Mouse (Mus musculus) midbrain, embryonic 14.5 days (tissue): ENCODE measurements at regions not wholly inside any gene's neighbourhood (a gene's known extent, or its start where the extent isn't known, plus 50 kb on each side); places are given as distances from the start of the nearest gene placed in this dataset.

Experiments
- ATAC-seq: fragments of 200-750 bp; cut with Nextera tagmentation; 2 replicates; pipeline ENCODE4 v1.8.0; 2017; ENCODE audit warnings: moderate number of reproducible peaks, moderate library complexity; ENCODE audit not compliant: low FRiP score, low TSS enrichment
- DNase-seq: peaks from one replicate; pipeline ENCODE4 v3.0.0-alpha.2; 2015
- H3K27ac ChIP-seq: fragments of 300-500 bp; sonication (generic); replicated peaks from 2 replicates; pipeline ENCODE4 v1.5.1; 2014; ENCODE audit warnings: mild to moderate bottlenecking, low read depth, low read length, moderate library complexity
- H3K27me3 ChIP-seq: fragments of 300-500 bp; sonication (generic); 2 replicates; pipeline ENCODE4 v1.6.1; 2014; ENCODE audit warnings: low read length, control low read depth, mixed read lengths; ENCODE audit not compliant: control insufficient read depth, insufficient read depth
- H3K36me3 ChIP-seq: fragments of 300-500 bp; sonication (generic); 2 replicates; pipeline ENCODE4 v1.6.1; 2014; ENCODE audit warnings: low read length, control low read depth; ENCODE audit not compliant: control insufficient read depth, insufficient read depth
- H3K4me1 ChIP-seq: fragments of 300-500 bp; sonication (generic); 2 replicates; pipeline ENCODE4 v1.6.1; 2014; ENCODE audit warnings: mild to moderate bottlenecking, antibody characterized with exemption, low read length, control low read depth; ENCODE audit not compliant: control insufficient read depth, insufficient read depth
- H3K4me2 ChIP-seq: fragments of 300-500 bp; sonication (generic); 2 replicates; pipeline ENCODE4 v1.6.1; 2014; ENCODE audit warnings: mild to moderate bottlenecking, low read length, moderate library complexity
- H3K4me3 ChIP-seq: fragments of 300-500 bp; sonication (generic); replicated peaks from 2 replicates; pipeline ENCODE4 v1.5.1; 2014; ENCODE audit warnings: low read depth, low read length
- H3K9ac ChIP-seq: fragments of 300-500 bp; sonication (generic); replicated peaks from 2 replicates; pipeline ENCODE4 v1.6.1; 2014; ENCODE audit warnings: mild to moderate bottlenecking, low read length, moderate library complexity
- H3K9me3 ChIP-seq: fragments of 300-500 bp; sonication (generic); 2 replicates; pipeline ENCODE4 v1.6.1; 2016; ENCODE audit warnings: low read length, control low read depth, mixed read lengths; ENCODE audit not compliant: control insufficient read depth
- WGBS: fragments of 180-500 bp; shearing (Covaris S2); extraction: QIAGEN DNeasy Blood & Tissue Kit; methylation state at CpG from one replicate; pipeline ENCODE4 v1.1.7; 2014; 5-methylcytosine and 5-hydroxymethylcytosine counted together

DNA sequence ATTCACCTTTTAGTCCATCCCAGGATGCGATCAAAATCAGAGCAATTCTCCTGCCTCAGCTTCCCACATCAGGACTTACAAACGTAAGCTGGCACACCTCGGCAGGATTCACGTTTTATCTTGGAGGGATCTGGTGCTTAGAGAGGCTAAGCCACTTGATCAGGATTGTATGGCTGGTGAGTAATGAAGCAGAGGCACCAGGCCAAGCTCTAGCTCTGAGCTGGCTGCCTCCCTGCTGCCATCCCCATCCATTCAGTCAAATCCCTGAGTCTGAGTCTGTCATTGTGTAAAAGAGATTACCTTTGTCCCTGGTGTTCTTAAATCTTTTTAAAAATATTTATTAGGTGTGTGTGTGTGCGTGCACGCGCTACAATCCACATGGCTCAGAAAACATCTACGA lies 252.6 kb upstream of the B3gat1 start:
- ATAC-seq (no peak), DNase-seq (no peak)
- Histone ChIP-seq H3K9me3 (no peaks in the 10 kb centered on the region), H3K9ac (no peak overlapping the region), H3K27ac (no peak overlapping the region), H3K4me2 (no peak overlapping the region), H3K27me3 (no peaks in the 10 kb centered on the region), H3K36me3 (no peaks in the 10 kb centered on the region), H3K4me3 (no peak overlapping the region), H3K4me1 (no peaks in the 10 kb centered on the region)
- WGBS = 79% methylated on average over 8 of the region's 8 CpGs

DNA sequence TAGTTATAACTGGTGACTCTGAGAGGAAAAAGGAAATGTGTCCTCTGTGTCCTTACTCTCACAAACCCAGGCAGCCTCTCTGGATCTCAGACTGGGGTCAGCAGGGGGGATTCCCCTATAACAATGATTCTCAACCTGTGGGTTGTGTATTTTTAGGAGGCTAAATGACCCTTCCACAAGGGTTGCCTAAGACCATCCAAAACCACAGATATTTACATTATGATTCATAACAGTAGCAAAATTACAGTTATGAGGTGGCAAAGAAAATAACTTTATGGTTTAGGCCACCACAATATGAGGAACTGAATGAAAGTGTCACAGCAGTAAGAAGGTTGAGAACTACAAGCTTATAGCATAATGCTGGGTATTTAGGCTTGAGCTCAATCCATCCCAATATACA lies 251.6 kb upstream of the B3gat1 start:
- Histone ChIP-seq H3K4me2 (no peak overlapping the region), H3K4me3 (no peak overlapping the region), H3K36me3 (no peaks in the 10 kb centered on the region), H3K27me3 (no peaks in the 10 kb centered on the region), H3K9ac (no peak overlapping the region), H3K9me3 (no peaks in the 10 kb centered on the region), H3K4me1 (no peaks in the 10 kb centered on the region), H3K27ac (no peak overlapping the region)
- no peak for ATAC-seq
- no peak for DNase-seq

DNA sequence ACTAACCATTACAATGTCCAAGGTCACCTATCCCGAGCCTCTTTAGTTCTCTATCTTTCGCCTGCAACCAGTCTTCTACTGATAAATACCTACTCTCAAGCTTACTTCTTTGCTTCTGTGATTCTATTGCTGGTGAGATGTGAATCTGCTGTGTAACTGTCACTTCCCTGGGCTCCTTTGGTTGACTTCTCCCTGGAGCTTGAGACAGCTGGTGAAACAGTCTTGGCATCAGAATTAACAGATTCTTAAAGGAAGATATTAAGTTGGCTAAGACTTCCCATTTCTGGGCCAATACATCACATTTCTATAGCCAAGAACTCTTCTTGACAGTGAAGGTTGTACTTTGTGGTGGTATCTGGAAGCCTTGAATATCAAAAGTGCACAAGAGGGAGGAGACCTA lies 239.8 kb upstream of the B3gat1 start:
- no peak overlapping the region for H3K4me2 ChIP-seq
- 95% methylated on average over 2 of the region's 2 CpGs for WGBS
- no peaks in the 10 kb centered on the region for H3K36me3 ChIP-seq
- H3K4me3 ChIP-seq = no peak overlapping the region
- H3K4me1 ChIP-seq = no peaks in the 10 kb centered on the region
- no peak overlapping the region for H3K27ac ChIP-seq
- H3K9me3 ChIP-seq = no peaks in the 10 kb centered on the region
- DNase-seq (no peak), ATAC-seq (no peak)
- no peak overlapping the region for H3K9ac ChIP-seq
- no peaks in the 10 kb centered on the region for H3K27me3 ChIP-seq

DNA sequence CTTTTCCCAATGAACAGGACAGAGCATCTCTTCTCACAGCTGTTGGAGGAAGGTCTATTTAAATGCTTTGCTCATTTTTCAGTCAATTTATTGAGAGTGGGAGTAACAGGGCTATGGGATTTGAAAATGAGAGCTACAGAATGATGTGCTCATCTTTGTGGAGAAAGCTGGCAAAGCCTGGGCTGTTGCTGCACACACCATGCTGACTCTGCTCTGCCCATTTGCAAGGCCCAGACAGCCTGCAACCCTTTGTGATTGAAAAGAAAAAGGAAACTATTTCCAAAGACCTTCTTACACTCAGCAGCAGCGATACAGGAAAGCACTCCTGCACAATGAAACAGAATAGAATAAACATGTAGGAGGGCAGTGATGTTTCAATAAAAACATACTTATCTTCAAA lies 231.5 kb upstream of the B3gat1 start:
- H3K4me3 ChIP-seq = no peak overlapping the region

GRCm38 (mm10) chr9:26505941-26506340 lies 227.6 kb upstream of the B3gat1 start:
- ATAC-seq = no peak
- H3K9ac ChIP-seq = no peak overlapping the region
- 88% methylated on average over 2 of the region's 2 CpGs for WGBS

More for the DNA sequence above, 231.5 kb upstream of the B3gat1 start:
- Histone ChIP-seq H3K36me3 (no peaks in the 10 kb centered on the region), H3K4me2 (no peak overlapping the region), H3K27ac (no peak overlapping the region), H3K9ac (no peak overlapping the region), H3K4me1 (no peaks in the 10 kb centered on the region), H3K9me3 (no peaks in the 10 kb centered on the region), H3K27me3 (no peaks in the 10 kb centered on the region)
- DNase-seq (no peak), ATAC-seq (no peak)
- 55% methylated on average over 1 of the region's 1 CpGs for WGBS

DNA sequence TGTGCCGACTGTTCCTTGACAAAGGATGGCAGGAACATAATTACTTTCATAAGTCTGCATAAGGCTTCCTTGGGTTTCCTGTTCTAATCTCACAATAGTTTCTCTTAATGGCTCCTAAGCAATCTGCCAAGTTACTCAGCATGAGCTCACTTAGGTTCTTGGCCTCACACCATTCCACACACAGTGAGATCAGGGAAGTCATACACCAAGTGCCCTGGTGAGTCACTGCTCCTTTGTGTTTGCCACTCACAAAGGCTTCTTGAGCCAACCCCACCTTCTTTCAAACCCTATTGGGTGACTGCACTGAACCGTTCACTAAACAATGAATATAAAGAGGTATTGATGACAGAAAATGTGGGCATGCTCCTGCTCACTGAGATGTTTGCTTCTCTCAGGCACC lies 214.9 kb upstream of the B3gat1 start:
- no peak overlapping the region for H3K4me2 ChIP-seq
- no peaks in the 10 kb centered on the region for H3K36me3 ChIP-seq
- H3K9me3 ChIP-seq = no peaks in the 10 kb centered on the region
- ATAC-seq = no peak
- no peak overlapping the region for H3K27ac ChIP-seq
- no peaks in the 10 kb centered on the region for H3K27me3 ChIP-seq
- H3K9ac ChIP-seq = no peak overlapping the region
- H3K4me1 ChIP-seq = peaks cover 12% of the 10 kb centered on the region
- DNase-seq = no peak
- WGBS = 21% methylated on average over 2 of the region's 2 CpGs
- H3K4me3 ChIP-seq = no peak overlapping the region

More at GRCm38 (mm10) chr9:26505941-26506340, 227.6 kb upstream of the B3gat1 start:
- DNase-seq = no peak
- Histone ChIP-seq H3K27me3 (no peaks in the 10 kb centered on the region), H3K36me3 (no peaks in the 10 kb centered on the region), H3K27ac (no peak overlapping the region), H3K9me3 (no peaks in the 10 kb centered on the region), H3K4me1 (no peaks in the 10 kb centered on the region), H3K4me2 (no peak overlapping the region), H3K4me3 (no peak overlapping the region)

GRCm38 (mm10) chr9:26519581-26520501 lies 213.7 kb upstream of the B3gat1 start:
- DNase-seq = peak; percentile 57
- H3K36me3 ChIP-seq = no peaks in the 10 kb centered on the region
- no peak overlapping the region for H3K4me3 ChIP-seq
- no peaks in the 10 kb centered on the region for H3K27me3 ChIP-seq
- WGBS = 42% methylated on average over 5 of the region's 5 CpGs
- no peak overlapping the region for H3K4me2 ChIP-seq
- no peaks in the 10 kb centered on the region for H3K9me3 ChIP-seq
- no peak overlapping the region for H3K9ac ChIP-seq
- H3K4me1 ChIP-seq = peaks cover 12% of the 10 kb centered on the region
- H3K27ac ChIP-seq = peak overlapping the region; percentile 26; the same call in 1 of the 2 replicates
- ATAC-seq = peak; percentile 44; the same call in 1 of the 2 replicates

DNA sequence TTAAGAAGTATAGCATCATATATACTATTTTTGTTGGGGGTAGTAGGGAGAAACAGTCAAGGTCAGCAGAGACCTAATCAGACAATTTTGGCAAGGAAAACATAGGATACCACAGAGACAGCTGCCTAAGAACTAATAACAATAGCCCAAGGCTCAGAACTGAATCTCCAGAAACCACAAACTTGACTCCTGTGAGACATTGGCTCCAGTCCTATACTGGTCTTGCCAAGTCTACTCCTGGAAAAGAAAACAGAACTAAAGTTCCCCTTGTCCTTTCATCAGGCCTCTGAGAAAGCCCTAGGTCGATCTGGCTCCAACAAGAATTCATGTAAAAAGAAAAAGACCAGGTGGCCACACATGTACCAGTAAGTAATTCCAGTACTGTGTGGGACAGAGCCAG lies 209.4 kb upstream of the B3gat1 start:
- Histone ChIP-seq H3K27ac (no peak overlapping the region), H3K4me1 (peaks cover 14% of the 10 kb centered on the region), H3K27me3 (no peaks in the 10 kb centered on the region), H3K4me2 (no peak overlapping the region), H3K4me3 (no peak overlapping the region), H3K36me3 (no peaks in the 10 kb centered on the region), H3K9ac (no peak overlapping the region), H3K9me3 (no peaks in the 10 kb centered on the region)
- ATAC-seq (no peak), DNase-seq (no peak)
- WGBS = 80% methylated on average over 1 of the region's 1 CpGs

DNA sequence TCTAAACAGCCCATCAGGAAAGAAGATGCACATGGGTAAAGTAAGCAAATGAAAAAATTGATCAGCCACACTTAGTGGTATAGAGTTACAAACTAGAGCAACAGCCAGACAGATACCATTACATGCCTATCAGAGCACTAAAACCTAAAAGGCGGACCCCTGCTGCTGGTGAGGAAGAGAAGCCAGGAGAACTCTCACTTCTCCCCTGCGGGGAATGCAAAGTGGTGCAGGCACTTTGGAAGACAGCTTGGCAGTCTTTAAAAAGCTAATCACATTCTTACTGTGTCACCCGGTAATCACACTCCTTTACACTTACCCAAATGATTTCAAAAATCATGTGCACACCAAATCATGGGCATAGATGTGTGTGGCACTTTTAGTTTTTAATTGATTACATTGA lies 204.8 kb upstream of the B3gat1 start:
- no peaks in the 10 kb centered on the region for H3K36me3 ChIP-seq
- ATAC-seq (no peak), DNase-seq (peak; percentile 49)
- no peak overlapping the region for H3K9ac ChIP-seq
- H3K4me1 ChIP-seq = 0 out of 2 replicates have a peak, but pooled peaks cover 3% of the 10 kb centered on the region
- H3K27ac ChIP-seq = no peak overlapping the region
- 10% methylated on average over 3 of the region's 3 CpGs for WGBS
- no peak overlapping the region for H3K4me2 ChIP-seq
- no peaks in the 10 kb centered on the region for H3K27me3 ChIP-seq
- H3K4me3 ChIP-seq = no peak overlapping the region
- H3K9me3 ChIP-seq = no peaks in the 10 kb centered on the region
